Mouse (Mus musculus) embryonic facial prominence, embryonic 14.5 days (tissue): ENCODE results near the gene Zfand3. TPM values are rescaled to one million over a fixed set of nuclear protein-coding genes. Genes with fewer than 3 reads are reported as not detected.

ENCODE experiments used
- ATAC-seq: fragments of 200-750 bp; cut with Nextera tagmentation; 2 replicates; pipeline ENCODE4 v1.8.0; 2017; ENCODE audit warnings: low read depth, moderate number of reproducible peaks, moderate TSS enrichment
- DNase-seq: peaks from one replicate; pipeline ENCODE4 v3.0.0-alpha.2; 2015; ENCODE audit warnings: low spot score
- H3K27ac ChIP-seq: fragments of 300-500 bp; sonication (generic); replicated peaks from 2 replicates; pipeline ENCODE4 v1.5.1; 2014; ENCODE audit warnings: low read depth, mild to moderate bottlenecking, low read length, moderate library complexity
- H3K27me3 ChIP-seq: fragments of 300-500 bp; sonication (generic); replicated peaks from 2 replicates; pipeline ENCODE4 v1.6.1; 2014; ENCODE audit warnings: low read length; ENCODE audit not compliant: control insufficient read depth, insufficient read depth
- H3K36me3 ChIP-seq: fragments of 300-500 bp; sonication (generic); 2 replicates; pipeline ENCODE4 v1.6.1; 2014; ENCODE audit warnings: low read length, mixed read lengths; ENCODE audit not compliant: control insufficient read depth, insufficient read depth
- H3K4me1 ChIP-seq: fragments of 300-500 bp; sonication (generic); 2 replicates; pipeline ENCODE4 v1.6.1; 2014; ENCODE audit warnings: antibody characterized with exemption, low read length; ENCODE audit not compliant: control insufficient read depth, insufficient read depth
- H3K4me2 ChIP-seq: fragments of 300-500 bp; sonication (generic); 2 replicates; pipeline ENCODE4 v1.6.1; 2014; ENCODE audit warnings: low read depth, mild to moderate bottlenecking, low read length, moderate library complexity, mixed read lengths
- H3K4me3 ChIP-seq: fragments of 300-500 bp; sonication (generic); 2 replicates; pipeline ENCODE4 v1.5.1; 2014; ENCODE audit warnings: low read depth, mild to moderate bottlenecking, low read length
- H3K9ac ChIP-seq: fragments of 300-500 bp; sonication (generic); 2 replicates; pipeline ENCODE4 v1.6.1; 2014; ENCODE audit warnings: low read depth, mild to moderate bottlenecking, low read length, moderate library complexity, mixed read lengths
- H3K9me3 ChIP-seq: fragments of 300-500 bp; sonication (generic); 2 replicates; pipeline ENCODE4 v1.6.1; 2016; ENCODE audit warnings: low read length; ENCODE audit not compliant: control insufficient read depth
- WGBS: fragments of 180-500 bp; shearing (Covaris S2); extraction: QIAGEN DNeasy Blood & Tissue Kit; methylation state at CpG from one replicate; pipeline ENCODE4 v1.1.7; 2014; 5-methylcytosine and 5-hydroxymethylcytosine counted together
- polyA plus RNA-seq: library from polyadenylated mRNA; unstranded; fragments of >200 nt; fragmentation: Nextera tagmentation; extraction: Ambion mirVana; gene quantifications from 2 replicates; pipeline ENCODE4 v1.2.1, GENCODE M21; 2014

Gene Zfand3
- polyA plus RNA-seq, 1 experiment from 2014 or later = 41.0 TPM

GRCm38 (mm10) chr17:30146555-30146954 is 142.0 kb downstream of the Zfand3 start:
- Histone ChIP-seq H3K36me3 (no peaks in the 10 kb centered on the region), H3K9me3 (no peaks in the 10 kb centered on the region), H3K27ac (no peak overlapping the region), H3K27me3 (no peaks in the 10 kb centered on the region), H3K4me1 (peaks cover 9% of the 10 kb centered on the region), H3K9ac (no peak overlapping the region), H3K4me2 (no peak overlapping the region), H3K4me3 (no peak overlapping the region)
- WGBS = 82% methylated on average over 7 of the region's 7 CpGs
- DNase-seq (no peak), ATAC-seq (no peak)

DNA sequence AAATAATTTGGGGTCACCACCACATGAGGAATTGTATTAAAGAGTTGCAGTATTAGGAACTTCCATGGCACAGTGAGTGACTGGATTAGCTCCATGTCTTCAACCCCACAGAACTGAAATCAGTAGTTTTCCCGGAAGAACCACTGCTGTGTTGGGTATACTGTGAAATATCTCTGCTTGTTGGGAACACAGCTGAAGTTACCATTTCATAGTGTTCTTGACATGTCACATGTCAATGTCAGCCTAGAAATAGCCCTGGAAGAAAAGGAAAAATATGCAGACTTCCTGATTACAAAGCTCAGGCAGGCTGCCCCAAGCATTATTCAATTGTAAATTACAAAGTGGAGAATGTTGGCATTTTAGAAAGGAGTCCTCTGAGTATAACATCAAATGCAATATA is 143.4 kb downstream of the Zfand3 start:
- Histone ChIP-seq H3K36me3 (no peaks in the 10 kb centered on the region), H3K4me2 (no peak overlapping the region), H3K27ac (no peak overlapping the region), H3K4me1 (peaks cover 9% of the 10 kb centered on the region), H3K27me3 (no peaks in the 10 kb centered on the region), H3K4me3 (no peak overlapping the region), H3K9me3 (no peaks in the 10 kb centered on the region), H3K9ac (no peak overlapping the region)
- DNase-seq = no peak
- WGBS = 63% methylated on average over 1 of the region's 1 CpGs
- ATAC-seq = no peak

- no peaks in the 10 kb centered on the region for H3K9me3 ChIP-seq
- DNase-seq (no peak), ATAC-seq (no peak)
- no peaks in the 10 kb centered on the region for H3K27me3 ChIP-seq
- WGBS = 74% methylated on average over 6 of the region's 6 CpGs
- H3K4me3 ChIP-seq = no peak overlapping the region
- H3K36me3 ChIP-seq = no peaks in the 10 kb centered on the region
- H3K9ac ChIP-seq = no peak overlapping the region
- no peak overlapping the region for H3K27ac ChIP-seq
- peaks cover 9% of the 10 kb centered on the region for H3K4me1 ChIP-seq
- H3K4me2 ChIP-seq = no peak overlapping the region
Measured at GRCm38 (mm10) chr17:30148320-30148719, 143.8 kb downstream of the Zfand3 start.

GRCm38 (mm10) chr17:30149911-30150310 is 145.4 kb downstream of the Zfand3 start:
- ATAC-seq = no peak
- Histone ChIP-seq H3K36me3 (no peaks in the 10 kb centered on the region), H3K4me2 (no peak overlapping the region), H3K27me3 (no peaks in the 10 kb centered on the region), H3K9me3 (no peaks in the 10 kb centered on the region), H3K9ac (no peak overlapping the region), H3K27ac (no peak overlapping the region), H3K4me1 (peaks cover 13% of the 10 kb centered on the region), H3K4me3 (no peak overlapping the region)
- WGBS = 82% methylated on average over 6 of the region's 6 CpGs
- DNase-seq = no peak

- Histone ChIP-seq H3K9ac (no peak overlapping the region), H3K27ac (no peak overlapping the region), H3K4me2 (no peak overlapping the region), H3K9me3 (no peaks in the 10 kb centered on the region), H3K36me3 (no peaks in the 10 kb centered on the region), H3K27me3 (no peaks in the 10 kb centered on the region), H3K4me1 (peaks cover 4% of the 10 kb centered on the region; the same call in 1 of the 2 replicates), H3K4me3 (no peak overlapping the region)
- DNase-seq (no peak), ATAC-seq (no peak)
- WGBS = 53% methylated on average over 4 of the region's 4 CpGs
Measured at GRCm38 (mm10) chr17:30154144-30154543, 149.6 kb downstream of the Zfand3 start.

DNA sequence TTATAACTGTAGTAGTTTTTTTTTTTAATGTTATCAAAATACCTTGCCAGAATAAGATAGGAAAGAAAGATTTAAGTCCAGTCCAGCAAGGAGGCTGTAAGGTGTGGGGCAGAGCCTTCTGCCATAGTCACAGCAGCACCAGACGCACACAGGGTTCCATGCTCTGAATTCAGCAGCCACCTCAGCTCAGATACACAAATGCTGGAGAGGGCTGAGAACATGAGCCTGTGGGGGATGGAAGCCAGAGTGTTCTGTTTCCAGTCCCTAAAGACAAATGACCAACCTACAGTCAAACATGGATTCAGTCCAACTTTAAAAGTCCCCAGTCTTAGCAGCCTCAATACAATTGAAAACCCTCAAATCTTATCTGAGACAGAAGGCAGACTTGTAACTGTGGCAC is 150.3 kb downstream of the Zfand3 start:
- H3K4me3 ChIP-seq = no peak overlapping the region
- ATAC-seq (no peak), DNase-seq (no peak)
- no peak overlapping the region for H3K27ac ChIP-seq
- no peaks in the 10 kb centered on the region for H3K27me3 ChIP-seq
- H3K9me3 ChIP-seq = no peaks in the 10 kb centered on the region
- H3K36me3 ChIP-seq = no peaks in the 10 kb centered on the region
- no peak overlapping the region for H3K4me2 ChIP-seq
- peaks cover 4% of the 10 kb centered on the region; the same call in 1 of the 2 replicates for H3K4me1 ChIP-seq
- H3K9ac ChIP-seq = no peak overlapping the region
- WGBS = 73% methylated on average over 1 of the region's 1 CpGs

DNA sequence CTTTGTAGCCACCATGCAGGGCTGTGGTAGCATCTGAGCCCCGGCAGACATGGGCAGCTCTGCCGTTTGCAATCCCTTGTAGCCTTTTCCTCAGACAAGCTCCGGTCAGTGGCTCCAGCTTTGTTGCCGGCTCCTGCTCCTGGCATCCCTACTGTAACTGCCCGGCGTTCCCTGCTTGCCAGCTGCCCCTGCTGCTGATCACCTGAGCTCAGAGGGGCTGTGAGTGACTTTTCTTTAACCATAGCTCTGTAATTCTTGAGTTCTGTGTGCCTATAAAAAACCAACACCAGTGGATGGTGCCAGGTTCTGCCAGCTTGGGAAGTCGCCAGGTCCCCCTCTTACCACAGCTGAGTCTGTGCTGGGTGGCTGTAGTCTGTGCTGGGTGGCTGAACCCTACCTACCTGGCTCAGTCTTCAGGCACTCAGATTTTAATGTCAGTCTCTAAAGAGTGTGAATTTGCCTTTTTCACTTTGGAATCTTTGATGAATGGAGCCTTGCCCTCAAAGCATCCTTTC is 150.9 kb downstream of the Zfand3 start:
- Histone ChIP-seq H3K27ac (no peak overlapping the region), H3K36me3 (no peaks in the 10 kb centered on the region), H3K9ac (no peak overlapping the region), H3K4me2 (no peak overlapping the region), H3K9me3 (no peaks in the 10 kb centered on the region), H3K27me3 (no peaks in the 10 kb centered on the region), H3K4me3 (no peak overlapping the region), H3K4me1 (peaks cover 4% of the 10 kb centered on the region; the same call in 1 of the 2 replicates)
- WGBS = 88% methylated on average over 7 of the region's 7 CpGs
- DNase-seq = no peak
- ATAC-seq = no peak

DNA sequence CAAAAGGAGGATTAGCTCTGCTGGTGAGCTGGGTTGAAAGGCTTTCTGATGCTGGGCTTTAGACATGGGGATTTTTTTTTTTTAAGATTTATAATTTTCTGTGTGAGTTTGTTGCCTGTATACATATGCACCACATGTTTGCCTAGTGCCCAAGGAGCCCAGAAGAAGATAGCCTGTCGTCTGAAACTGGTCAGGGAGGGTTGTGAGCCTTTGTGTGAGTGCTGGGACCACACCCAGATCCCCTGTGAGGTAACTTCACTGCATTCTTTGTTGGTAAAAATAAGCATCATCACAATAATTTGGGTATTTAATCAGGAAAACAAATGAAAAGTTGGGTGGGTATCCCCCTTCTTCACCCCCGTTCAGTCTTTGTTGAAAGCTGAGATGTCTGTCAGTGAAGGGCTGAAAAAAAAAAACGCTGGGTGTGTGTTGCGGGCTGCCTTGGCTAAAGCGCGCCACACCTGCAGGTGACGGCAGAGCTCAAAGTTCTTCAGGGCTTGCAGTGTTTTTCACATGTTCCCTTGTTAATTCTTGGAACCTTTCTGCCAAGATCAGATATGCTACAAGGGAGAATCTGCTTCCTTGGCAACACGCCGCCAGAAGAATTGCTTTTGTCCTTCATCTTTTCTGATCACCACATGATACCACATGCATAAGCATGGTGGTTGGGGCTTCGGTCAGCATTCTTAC is 154.0 kb downstream of the Zfand3 start:
- Histone ChIP-seq H3K4me1 (peaks cover 4% of the 10 kb centered on the region; the same call in 1 of the 2 replicates), H3K27me3 (no peaks in the 10 kb centered on the region), H3K9me3 (no peaks in the 10 kb centered on the region), H3K36me3 (no peaks in the 10 kb centered on the region), H3K4me3 (no peak overlapping the region), H3K27ac (no peak overlapping the region), H3K4me2 (no peak overlapping the region), H3K9ac (no peak overlapping the region)
- DNase-seq = no peak
- WGBS = 65% methylated on average over 10 of the region's 10 CpGs
- no peak for ATAC-seq

GRCm38 (mm10) chr17:30159341-30159740 is 154.8 kb downstream of the Zfand3 start:
- DNase-seq = no peak
- no peak overlapping the region for H3K4me2 ChIP-seq
- H3K36me3 ChIP-seq = no peaks in the 10 kb centered on the region
- no peaks in the 10 kb centered on the region for H3K4me1 ChIP-seq
- no peak overlapping the region for H3K4me3 ChIP-seq
- H3K27ac ChIP-seq = no peak overlapping the region
- H3K27me3 ChIP-seq = no peaks in the 10 kb centered on the region
- 78% methylated on average over 5 of the region's 5 CpGs for WGBS
- H3K9ac ChIP-seq = no peak overlapping the region
- ATAC-seq = no peak
- H3K9me3 ChIP-seq = no peaks in the 10 kb centered on the region
